Mouse (Mus musculus) lung, adult 10 weeks (tissue): Measurements from ENCODE around the gene Dgcr6. TPM values are rescaled to one million over a fixed set of nuclear protein-coding genes. Genes with fewer than 3 reads are reported as not detected.

ENCODE experiments used
- polyA plus RNA-seq: library from polyadenylated mRNA; stranded (reverse); fragments of 350-450 nt; fragmentation: Illumina TruSeq; extraction: RNeasy Lipid Tissue Mini Kit (QIAGEN cat#74804); gene quantifications from one replicate; pipeline ENCODE4 v1.2.3, GENCODE M21; 2014; ENCODE audit warnings: low read depth, low replicate concordance; ENCODE audit not compliant: insufficient read depth

The Dgcr6 gene
- polyA plus RNA-seq, result 61.9 TPM

GRCm38 (mm10) chr16:18052731-18053202 lies at the start of gene Dgcr6:
TSS of gene Dgcr6 (plus strand) at chr16:18052860.

Other genes starting within 250 kb of the Dgcr6 start
- gene B830017H08Rik, start 219.7 kb upstream of the Dgcr6 start, polyA plus RNA-seq, result not detected
- 3.9 TPM for gene Car15, start 214.5 kb upstream of the Dgcr6 start, polyA plus RNA-seq
- gene Gm20518, start 161.2 kb upstream of the Dgcr6 start, polyA plus RNA-seq, result 0.10 TPM
- 0.06 TPM for gene Tssk1, start 158.6 kb upstream of the Dgcr6 start, polyA plus RNA-seq
- 26.6 TPM for gene Dgcr2, start 154.3 kb upstream of the Dgcr6 start, polyA plus RNA-seq
- not detected for gene Tssk2, start 154.2 kb upstream of the Dgcr6 start, polyA plus RNA-seq
- 10.9 TPM for gene Ess2, start 141.5 kb upstream of the Dgcr6 start, polyA plus RNA-seq
- gene Gsc2, start 137.8 kb upstream of the Dgcr6 start, polyA plus RNA-seq, result not detected
- 56.6 TPM for gene Slc25a1, start 124.6 kb upstream of the Dgcr6 start, polyA plus RNA-seq
- not detected for gene Vpreb2, start 72.4 kb upstream of the Dgcr6 start, polyA plus RNA-seq
- gene Prodh, start 37.3 kb downstream of the Dgcr6 start, polyA plus RNA-seq, result 12.3 TPM
- gene Rtn4r, start 74.8 kb downstream of the Dgcr6 start, polyA plus RNA-seq, result 0.23 TPM
- not detected for gene Ccdc188, start 165.0 kb downstream of the Dgcr6 start, polyA plus RNA-seq
- 11.5 TPM for gene Zdhhc8, start 182.3 kb downstream of the Dgcr6 start, polyA plus RNA-seq
- gene Trmt2a, start 195.8 kb downstream of the Dgcr6 start, polyA plus RNA-seq, result 42.5 TPM
- gene Ranbp1, start 195.9 kb downstream of the Dgcr6 start, polyA plus RNA-seq, result 70.7 TPM
- gene Gm49776, start 205.5 kb downstream of the Dgcr6 start, polyA plus RNA-seq, result not detected
- 11.6 TPM for gene Dgcr8, start 236.4 kb downstream of the Dgcr6 start, polyA plus RNA-seq